Mouse (Mus musculus): ENCODE measurements around the gene Fdxr. TPM values are rescaled to one million over a fixed set of nuclear protein-coding genes. Genes with fewer than 3 reads are reported as not detected.
A peak's percentile ranks its signal among the peaks of the same experiment; 100 is the strongest.

Gene Fdxr
- polyA plus RNA-seq, 2 experiments from 2014 or later: 21.6 to 26.8 TPM

DNA sequence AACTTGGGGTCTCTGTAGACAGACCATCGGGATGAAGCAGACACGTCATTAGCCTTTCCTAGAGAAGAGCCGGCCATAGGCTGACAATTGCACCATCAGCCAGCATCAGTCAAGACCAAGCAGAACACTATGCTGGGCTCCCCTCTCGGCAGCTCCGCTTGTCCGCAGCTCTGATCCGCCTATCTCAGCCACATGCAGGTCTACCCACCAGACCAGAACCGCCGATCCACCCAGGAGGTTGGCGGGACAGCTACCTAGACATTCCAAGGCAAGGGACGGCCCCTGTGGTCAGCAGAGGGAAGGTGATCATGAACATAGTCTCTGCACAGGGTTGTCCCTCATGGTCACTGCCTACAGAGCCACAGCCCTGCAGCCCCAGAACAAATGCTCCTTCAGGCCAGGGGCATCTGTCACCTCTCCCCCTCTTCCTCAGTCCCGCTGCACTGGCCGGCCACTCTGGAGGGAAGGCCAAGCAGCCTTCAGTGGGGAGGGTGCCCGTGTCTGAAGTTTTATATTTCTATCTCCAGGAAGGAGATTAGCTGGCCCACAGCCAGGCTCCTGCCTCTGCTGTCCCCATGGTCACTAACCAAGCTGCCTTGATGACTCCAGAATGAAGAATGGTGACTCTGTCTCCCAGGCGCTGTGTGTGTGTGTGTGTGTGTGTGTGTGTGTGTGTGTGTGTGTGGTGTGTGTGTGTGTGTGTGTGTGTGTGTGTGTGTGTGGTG, 42.4 kb downstream of the Fdxr start:
- ATAC-seq: no peak

- no peak for ATAC-seq
These were observed 43.1 kb downstream of the Fdxr start for GRCm38 (mm10) chr11:115233526-115234290.

GRCm38 (mm10) chr11:115232889-115233288, 44.0 kb downstream of the Fdxr start:
- no peak for ATAC-seq

GRCm38 (mm10) chr11:115231924-115232323, 44.9 kb downstream of the Fdxr start:
- peak; percentile 29 for ATAC-seq

DNA sequence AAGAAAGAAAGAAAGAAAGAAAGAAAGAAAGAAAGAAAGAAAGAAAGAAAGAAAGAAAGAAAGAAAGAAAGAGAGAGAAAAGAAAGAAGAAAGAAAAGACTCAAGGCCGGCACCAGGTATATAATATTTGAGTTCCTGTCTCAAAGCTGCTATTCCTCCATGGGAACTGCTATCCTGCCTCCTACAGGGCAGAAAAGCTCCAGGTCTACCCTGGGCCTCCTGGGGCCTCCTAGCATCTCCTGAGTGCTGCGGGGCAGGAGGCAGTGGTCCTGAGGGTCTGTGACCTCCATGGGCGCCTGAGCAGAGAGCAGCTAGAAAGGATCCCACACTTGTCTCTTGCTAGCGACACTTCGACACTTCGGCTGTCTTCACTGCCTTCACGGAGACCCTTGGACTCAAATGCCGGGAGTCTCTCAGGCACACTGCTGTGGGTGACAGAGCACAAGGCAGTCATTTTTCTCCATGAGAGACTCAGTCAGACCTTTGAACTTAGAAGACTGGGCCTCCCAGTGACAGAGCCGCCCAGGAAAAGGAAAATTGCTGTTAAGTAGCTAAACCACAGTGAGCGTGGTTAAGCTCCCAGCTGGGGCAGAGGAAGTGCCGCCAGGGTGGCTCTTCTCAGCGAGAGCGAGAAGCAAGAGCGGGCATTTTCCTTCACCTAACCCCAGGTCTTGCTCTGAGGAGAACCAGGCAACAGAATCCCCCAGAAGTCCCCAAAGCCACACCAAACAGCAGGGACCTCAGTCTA, 45.5 kb downstream of the Fdxr start:
- peak; percentile 85 for ATAC-seq

- no peak for ATAC-seq
These were observed 47.6 kb downstream of the Fdxr start for GRCm38 (mm10) chr11:115229021-115229930.

- no peak for ATAC-seq
These were observed 48.4 kb downstream of the Fdxr start for GRCm38 (mm10) chr11:115228430-115228829.

DNA sequence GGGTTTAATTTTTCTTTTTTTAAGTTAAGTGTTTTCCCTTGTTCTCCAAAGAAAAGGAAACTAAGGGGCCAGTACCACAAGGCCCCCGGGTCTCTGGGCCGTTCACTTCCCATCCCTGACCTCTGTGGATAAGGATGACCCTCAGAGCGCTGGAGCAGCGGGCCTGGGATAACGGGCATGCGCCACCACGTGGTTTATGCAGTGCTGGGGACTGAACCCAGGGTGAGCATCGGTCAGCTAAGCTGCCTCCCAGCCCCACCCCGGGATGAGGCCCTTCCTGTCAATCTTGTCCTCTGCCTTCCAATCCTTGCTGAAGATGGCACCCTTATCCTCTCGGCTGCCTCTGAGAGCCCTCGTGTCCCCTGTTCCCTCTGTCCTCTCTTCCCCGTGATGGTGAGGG, 49.2 kb downstream of the Fdxr start:
- ATAC-seq: no peak

- ATAC-seq: peak; percentile 51
These were observed 49.9 kb downstream of the Fdxr start for GRCm38 (mm10) chr11:115226811-115227491.

DNA sequence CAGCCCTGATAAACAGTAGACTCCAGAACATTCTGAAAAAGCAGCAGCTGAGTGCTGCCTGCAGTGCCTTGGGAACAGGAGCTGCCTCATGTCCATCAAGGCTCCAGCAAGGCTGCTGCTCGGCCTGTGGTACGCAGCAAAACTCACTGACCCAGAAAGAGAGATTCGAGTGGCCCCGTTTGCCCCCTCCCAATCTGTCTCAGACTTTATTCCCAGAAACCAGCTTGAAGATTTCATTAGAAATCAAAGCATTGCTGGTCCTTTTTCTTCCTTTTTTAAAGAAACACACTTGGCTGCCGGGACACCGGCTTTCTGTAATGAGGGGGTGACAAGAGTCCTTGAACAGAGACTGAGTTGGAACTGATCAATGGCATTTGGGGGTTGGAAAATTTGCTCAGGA, 51.5 kb downstream of the Fdxr start:
- ATAC-seq: no peak

DNA sequence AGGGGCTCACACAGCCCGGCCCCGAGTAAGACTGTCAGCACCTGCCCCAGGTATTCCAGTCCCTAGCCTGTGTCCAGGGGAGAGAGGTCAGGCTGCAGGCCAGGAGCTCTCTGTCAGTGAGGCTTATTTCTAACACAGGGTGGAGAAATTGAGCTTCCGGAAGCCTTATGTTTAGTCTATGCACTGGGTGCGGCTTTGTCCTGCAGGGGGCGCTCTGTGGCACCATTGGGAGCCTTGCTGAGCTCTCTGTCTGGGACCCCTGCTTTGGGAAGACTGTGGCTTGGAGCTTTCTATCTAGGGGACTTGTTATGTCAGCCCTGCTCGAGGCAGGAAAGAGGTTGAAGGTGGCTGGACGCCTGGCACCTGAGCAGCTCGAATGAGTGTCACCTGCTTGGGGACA, 52.0 kb downstream of the Fdxr start:
- no peak for ATAC-seq

DNA sequence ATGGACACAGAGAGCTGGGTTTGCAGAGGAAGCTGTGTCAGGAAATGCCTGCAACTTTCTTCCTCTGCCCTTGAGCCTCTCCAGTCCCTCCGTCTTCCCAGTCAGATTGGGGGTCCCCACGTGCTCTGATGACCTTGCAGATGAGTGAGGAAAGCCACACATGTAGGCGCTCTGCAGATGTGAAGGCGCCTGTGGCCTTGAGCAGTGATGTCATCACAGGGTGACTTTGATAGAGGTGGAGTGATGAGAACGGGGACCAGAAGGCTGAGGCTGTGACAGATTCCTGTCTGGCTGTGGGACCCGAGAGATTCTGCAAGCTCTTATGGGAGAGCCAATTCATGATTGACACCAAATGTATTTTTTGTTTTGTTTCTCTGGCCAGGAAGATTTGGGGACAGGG, 53.0 kb downstream of the Fdxr start:
- no peak for ATAC-seq

GRCm38 (mm10) chr11:115223451-115223850, 53.4 kb downstream of the Fdxr start:
- ATAC-seq: no peak

DNA sequence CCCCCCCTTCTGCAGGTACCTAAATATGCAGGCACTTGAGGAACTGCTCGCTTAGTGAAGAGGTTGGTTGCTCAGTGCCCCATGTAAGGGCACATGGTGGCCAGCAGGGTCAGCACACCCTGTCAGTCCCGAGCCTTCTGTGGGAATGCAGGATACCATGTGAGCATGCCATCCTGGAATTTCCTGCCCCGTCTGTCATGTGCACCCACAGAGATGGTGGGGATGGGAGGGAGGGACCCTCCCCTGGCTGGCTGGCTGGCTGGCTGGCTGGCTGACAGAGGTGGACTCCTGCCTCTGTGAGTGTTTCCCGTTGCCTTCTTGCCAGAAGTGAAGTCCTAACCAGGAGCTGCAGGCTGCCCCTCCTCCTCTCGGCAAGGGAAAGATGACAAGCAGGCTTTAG, 54.3 kb downstream of the Fdxr start:
- ATAC-seq: no peak

DNA sequence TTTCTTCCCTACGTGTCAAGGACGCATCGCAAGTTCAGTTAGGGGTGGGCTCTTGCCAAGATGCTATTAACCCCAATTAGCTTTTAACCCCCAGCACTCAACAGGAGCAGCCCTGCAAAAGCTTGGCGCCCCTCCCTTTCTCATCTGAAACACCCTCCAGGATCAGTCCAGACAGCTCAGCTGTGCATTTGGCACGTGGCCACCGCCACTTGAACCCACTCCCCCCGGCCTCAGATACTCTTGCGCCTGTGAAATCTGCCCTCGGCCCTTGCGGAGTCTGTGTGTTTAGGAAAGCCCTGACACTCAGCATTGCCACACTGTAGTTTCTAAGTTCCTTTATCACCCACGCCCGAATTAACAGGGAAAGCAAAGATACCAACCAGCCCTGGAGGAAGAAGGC, 54.8 kb downstream of the Fdxr start:
- no peak for ATAC-seq

GRCm38 (mm10) chr11:115219685-115220084, 57.2 kb downstream of the Fdxr start:
- ATAC-seq: no peak

DNA sequence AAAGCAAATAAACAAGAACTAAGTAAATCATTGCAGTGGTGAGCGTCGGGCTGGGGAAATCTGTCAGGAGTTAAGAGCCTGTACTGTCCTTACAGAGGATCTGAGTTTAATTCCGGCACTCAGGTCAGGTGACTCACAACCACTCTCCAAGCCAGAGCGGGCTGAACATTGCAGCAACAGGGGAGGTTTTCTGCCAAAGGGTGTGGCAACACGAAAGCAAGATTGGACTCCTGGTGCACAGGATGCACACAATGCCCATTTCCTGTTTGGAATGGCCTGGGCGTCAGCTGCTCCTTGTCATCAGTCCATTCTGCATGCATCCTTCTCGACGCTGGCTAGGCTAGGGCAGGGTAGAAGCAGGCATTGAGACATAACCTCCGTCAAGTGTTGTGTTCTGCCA, 57.6 kb downstream of the Fdxr start:
- ATAC-seq: no peak
